ENCODE assay signal across 8 mouse cellular contexts in genomic region chr7:68976813-68977752, GRCm38 (mm10).
DNase-seq lines count a peak whose midpoint lies in the region; ATAC-seq lines count a peak whose summit lies in the region.
"Had no signal": no experiment of that assay in that cellular context is flagged by ENCODE, and none has a peak within 500 bp of the region (broad histone marks: within the 10 kb centered on the region; RNA-seq: fewer than 3 reads in every experiment).

No protein-coding gene starts in this region.

- no peaks in the 10 kb centered on the region for H3K9me3 ChIP-seq in hindbrain, embryonic 15.5 days
- H3K9me3 ChIP-seq in midbrain, embryonic 16.5 days (replicated peaks; ENCODE audit: control insufficient read depth, low read length, poor library complexity, severe bottlenecking), result no peaks in the 10 kb centered on the region
- H3K9me3 ChIP-seq: embryonic facial prominence, embryonic 15.5 days had no signal

- H3K4me1 ChIP-seq in hindbrain, embryonic 15.5 days (replicated peaks), result 0 out of 2 replicates have a peak, but pooled peaks cover 2% of the 10 kb centered on the region
- peaks cover 4% of the 10 kb centered on the region for H3K4me1 ChIP-seq in midbrain, embryonic 16.5 days (ENCODE audit: control insufficient read depth, insufficient read depth, low read length)
- H3K4me1 ChIP-seq: embryonic facial prominence, embryonic 15.5 days had no signal

- H3K4me2 ChIP-seq in hindbrain, embryonic 15.5 days, result no peak overlapping the region
- no peak overlapping the region for H3K4me2 ChIP-seq in midbrain, embryonic 16.5 days (ENCODE audit: low read length)
- H3K4me2 ChIP-seq: embryonic facial prominence, embryonic 15.5 days had no signal

- H3K27ac ChIP-seq in hindbrain, embryonic 15.5 days (replicated peaks), result no peak overlapping the region
- no peak overlapping the region for H3K27ac ChIP-seq in midbrain, embryonic 16.5 days (ENCODE audit: low read length)
- H3K27ac ChIP-seq: embryonic facial prominence, embryonic 15.5 days had no signal

- H3K36me3 ChIP-seq in hindbrain, embryonic 15.5 days, result no peaks in the 10 kb centered on the region
- no peaks in the 10 kb centered on the region for H3K36me3 ChIP-seq in midbrain, embryonic 16.5 days (ENCODE audit: control insufficient read depth, insufficient read depth, low read length)
- H3K36me3 ChIP-seq: embryonic facial prominence, embryonic 15.5 days had no signal

- WGBS in hindbrain, embryonic 15.5 days, result 58% methylated on average over 7 of the region's 7 CpGs
- 56% methylated on average over 7 of the region's 7 CpGs for WGBS in midbrain, embryonic 16.5 days

- peak; percentile 9 for DNase-seq in urinary bladder, postnatal 25 days (ENCODE audit: low spot score)
- DNase-seq in urinary bladder, adult 18-20 months (ENCODE audit: low spot score in 2 of 2), result no peak
- peak; percentile 66 to 76 for DNase-seq in cerebellum, postnatal 10 days
- DNase-seq in layer of hippocampus, postnatal 36 days, result peak; percentile 6 to 33

- H3K9ac ChIP-seq in hindbrain, embryonic 15.5 days, result no peak overlapping the region
- H3K9ac ChIP-seq in midbrain, embryonic 16.5 days (ENCODE audit: low read depth, low read length), result no peak overlapping the region
- H3K9ac ChIP-seq: embryonic facial prominence, embryonic 15.5 days had no signal

- peak; percentile 79 for ATAC-seq in hindbrain, embryonic 15.5 days (ENCODE audit: low FRiP score, low read depth)
- ATAC-seq in midbrain, embryonic 16.5 days, result peak; percentile 76; the same call in 1 of the 2 replicates
- no peak for ATAC-seq in megakaryocyte progenitor cell, adult 5-6 weeks (replicated peaks; ENCODE audit: poor library complexity)

- no peaks in the 10 kb centered on the region for H3K27me3 ChIP-seq in hindbrain, embryonic 15.5 days
- no peaks in the 10 kb centered on the region; the same call in 1 of the 2 replicates for H3K27me3 ChIP-seq in midbrain, embryonic 16.5 days (ENCODE audit: control insufficient read depth, insufficient read depth, low read depth, low read length)

- no peak overlapping the region for H3K4me3 ChIP-seq in hindbrain, embryonic 15.5 days
- no peak overlapping the region for H3K4me3 ChIP-seq in midbrain, embryonic 16.5 days (ENCODE audit: low read depth, low read length)
- H3K4me3 ChIP-seq: embryonic facial prominence, embryonic 15.5 days had no signal

Comparison
In these comparisons a context has a peak if more than half of its experiments do, and no peak if none do; other contexts are left out.
1. DNase-seq: peak in urinary bladder, postnatal 25 days (single experiment), cerebellum, postnatal 10 days (2 of 2) and layer of hippocampus, postnatal 36 days (2 of 2); none in urinary bladder, adult 18-20 months (0 of 2).